Mouse (Mus musculus): ENCODE measurements at regions not wholly inside any gene's neighbourhood (a gene's known extent, or its start where the extent isn't known, plus 50 kb on each side); places are given as distances from the start of the nearest gene placed in this dataset.
A peak's percentile ranks its signal among the peaks of the same experiment; 100 is the strongest.

DNA sequence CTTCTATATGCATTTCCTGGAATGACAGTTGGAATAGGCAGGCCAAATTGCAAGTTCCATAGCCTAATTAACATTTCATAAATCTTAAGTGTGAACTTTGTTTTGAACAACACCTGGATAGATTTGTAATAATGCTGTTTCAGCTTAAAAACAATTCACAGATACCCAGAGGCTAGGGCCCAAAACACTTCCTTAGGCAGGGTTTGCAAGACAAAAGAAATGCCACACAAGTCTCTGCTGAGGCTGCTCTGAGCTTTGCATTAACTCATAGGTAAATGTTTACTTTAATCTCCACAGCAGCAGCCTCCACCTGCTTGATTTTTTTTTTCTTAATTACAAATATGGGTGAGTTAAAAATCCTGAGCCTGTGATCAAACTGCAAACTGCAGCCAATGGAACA, 118.4 kb downstream of the Gnat3 start:
- H3K9me3 ChIP-seq = no peaks in the 10 kb centered on the region
- no peak overlapping the region for H3K9ac ChIP-seq
- H3K4me1 ChIP-seq = no peaks in the 10 kb centered on the region
- no peaks in the 10 kb centered on the region for H3K36me3 ChIP-seq
- no peak overlapping the region for H3K27ac ChIP-seq
- no peak overlapping the region for H3K4me3 ChIP-seq
- H3K4me2 ChIP-seq (replicated peaks) = no peak overlapping the region
- ATAC-seq (ENCODE audit: low FRiP score, low read depth) = no peak
- H3K27me3 ChIP-seq (replicated peaks) = no peaks in the 10 kb centered on the region

DNA sequence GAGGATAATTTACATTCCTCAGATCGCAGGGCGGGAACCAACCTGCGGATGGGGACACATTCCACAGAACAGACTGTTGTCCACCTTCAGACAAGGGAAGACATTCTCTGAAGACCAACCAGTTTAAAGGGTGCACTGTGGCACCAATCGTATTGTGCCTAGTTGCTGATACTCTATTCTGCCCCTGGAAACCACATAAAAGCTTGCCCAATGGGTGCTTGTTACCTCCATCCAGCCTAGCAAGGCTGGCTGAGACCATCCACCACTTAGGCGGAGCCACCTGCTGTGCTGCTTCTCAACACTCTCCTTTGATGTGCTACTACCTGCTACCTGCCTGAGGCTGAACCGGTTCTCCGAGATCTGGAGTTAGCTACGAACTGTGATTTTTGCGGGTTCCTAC, 119.9 kb downstream of the Gnat3 start:
- H3K9me3 ChIP-seq = no peaks in the 10 kb centered on the region
- 84% methylated on average over 9 of the region's 9 CpGs for WGBS
- H3K36me3 ChIP-seq = no peaks in the 10 kb centered on the region
- no peak overlapping the region for H3K4me2 ChIP-seq (replicated peaks)
- H3K4me1 ChIP-seq = no peaks in the 10 kb centered on the region
- no peak overlapping the region for H3K27ac ChIP-seq
- no peak overlapping the region for H3K4me3 ChIP-seq
- ATAC-seq (ENCODE audit: low FRiP score, low read depth) = no peak
- no peak overlapping the region for H3K9ac ChIP-seq
- no peaks in the 10 kb centered on the region for H3K27me3 ChIP-seq (replicated peaks)

DNA sequence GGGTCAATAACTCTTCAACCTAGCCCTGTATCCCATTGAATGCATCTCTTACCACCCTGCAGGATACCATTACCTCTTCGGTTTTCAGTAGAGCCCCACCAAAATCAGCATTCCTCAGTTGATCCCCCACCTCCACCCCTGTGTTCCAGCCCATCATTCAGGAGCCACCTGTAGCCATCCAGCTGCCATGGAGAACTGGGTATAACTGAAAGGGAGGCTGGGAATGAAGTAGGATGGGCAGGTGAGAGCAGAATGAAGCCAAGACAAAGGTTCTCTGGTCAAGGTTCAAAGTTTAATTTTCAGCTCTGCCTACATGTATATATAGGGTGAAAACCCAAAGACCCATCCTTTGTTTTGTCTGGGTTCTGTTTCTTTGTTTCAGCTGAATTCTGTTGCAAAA, 121.4 kb downstream of the Gnat3 start:
- Histone ChIP-seq H3K36me3 (no peaks in the 10 kb centered on the region), H3K4me1 (no peaks in the 10 kb centered on the region), H3K9ac (no peak overlapping the region), H3K4me3 (no peak overlapping the region), H3K27ac (no peak overlapping the region), H3K27me3 (replicated peaks) (no peaks in the 10 kb centered on the region), H3K4me2 (replicated peaks) (no peak overlapping the region), H3K9me3 (no peaks in the 10 kb centered on the region)
- WGBS = 37% methylated on average over 1 of the region's 1 CpGs
- ATAC-seq (ENCODE audit: low FRiP score, low read depth) = no peak

DNA sequence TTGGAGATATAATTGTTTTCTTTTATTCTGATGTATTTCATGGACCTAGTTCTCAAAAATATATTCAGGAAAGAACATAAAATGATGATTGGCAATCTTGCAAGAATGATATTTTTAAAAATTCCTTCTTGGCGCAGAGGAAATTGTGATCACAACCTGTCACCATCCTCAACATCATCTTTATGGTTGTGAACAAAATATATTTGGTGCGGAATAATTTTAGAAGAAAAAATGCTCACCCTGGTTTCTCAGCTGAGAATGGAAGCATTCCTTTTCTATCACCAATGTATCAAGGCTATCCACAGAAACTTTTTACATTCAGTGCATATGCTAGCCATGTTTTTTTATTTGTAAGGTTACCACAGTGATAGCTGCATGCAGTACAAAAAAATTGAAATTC, 123.1 kb downstream of the Gnat3 start:
- H3K4me2 ChIP-seq (replicated peaks) = no peak overlapping the region
- no peaks in the 10 kb centered on the region for H3K4me1 ChIP-seq
- no peak overlapping the region for H3K4me3 ChIP-seq
- no peak overlapping the region for H3K27ac ChIP-seq
- H3K9ac ChIP-seq = no peak overlapping the region
- H3K27me3 ChIP-seq (replicated peaks) = no peaks in the 10 kb centered on the region
- no peaks in the 10 kb centered on the region for H3K9me3 ChIP-seq
- H3K36me3 ChIP-seq = no peaks in the 10 kb centered on the region
- ATAC-seq (ENCODE audit: low FRiP score, low read depth) = no peak
- WGBS = 89% methylated on average over 2 of the region's 2 CpGs

DNA sequence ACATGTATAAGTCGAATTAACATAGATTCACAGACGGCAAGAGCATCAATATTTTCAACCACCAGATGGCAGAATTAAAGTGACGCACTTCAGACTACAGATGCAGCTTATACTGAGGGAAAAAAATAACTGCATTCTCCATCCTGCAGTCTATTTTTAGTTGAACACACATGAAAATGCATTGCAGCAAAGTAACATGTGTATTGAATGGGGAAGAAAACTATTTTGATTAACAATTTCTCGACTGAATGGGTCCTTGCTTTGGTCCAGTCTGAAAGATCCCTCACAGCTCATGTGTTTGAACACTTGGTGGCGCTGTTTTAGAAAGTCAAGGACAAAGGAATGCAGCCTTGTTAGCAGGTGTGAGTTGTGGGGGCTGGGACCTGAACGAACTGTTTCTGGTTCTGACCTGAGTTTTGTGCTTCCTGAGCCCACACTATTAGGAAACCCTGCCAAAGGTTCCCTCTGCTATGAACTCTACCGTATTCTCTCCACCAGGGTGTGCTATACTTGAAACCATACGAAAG, 125.6 kb downstream of the Gnat3 start:
- Histone ChIP-seq H3K9me3 (no peaks in the 10 kb centered on the region), H3K36me3 (no peaks in the 10 kb centered on the region), H3K27ac (no peak overlapping the region), H3K4me3 (no peak overlapping the region), H3K4me2 (replicated peaks) (0 out of 2 replicates have a peak overlapping the region, but pooled peaks have one; percentile 9), H3K27me3 (replicated peaks) (no peaks in the 10 kb centered on the region), H3K9ac (no peak overlapping the region), H3K4me1 (no peaks in the 10 kb centered on the region)
- WGBS = 48% methylated on average over 8 of the region's 8 CpGs
- peak; percentile 79 for ATAC-seq (ENCODE audit: low FRiP score, low read depth)

DNA sequence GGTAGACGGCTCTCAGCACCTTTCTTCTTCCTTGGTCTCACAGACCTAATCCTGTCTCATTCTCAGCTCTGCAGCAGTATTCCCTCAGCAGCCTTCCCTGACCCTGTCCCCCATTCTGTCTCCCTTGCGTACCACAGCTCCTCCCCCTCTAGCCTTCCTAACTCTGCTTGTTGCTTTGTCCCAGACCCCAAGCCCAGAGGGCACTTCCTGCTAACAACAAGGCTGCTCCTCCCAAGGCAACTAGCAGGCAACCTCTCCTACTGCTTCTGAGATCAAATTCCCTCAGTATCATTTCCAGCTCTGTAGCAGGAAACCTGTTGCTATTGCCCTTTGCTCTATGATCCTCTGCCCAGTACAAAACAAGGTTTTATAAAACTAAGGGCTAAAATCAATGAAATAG, 127.6 kb downstream of the Gnat3 start:
- 42% methylated on average over 2 of the region's 2 CpGs for WGBS
- Histone ChIP-seq H3K9me3 (no peaks in the 10 kb centered on the region), H3K27me3 (replicated peaks) (no peaks in the 10 kb centered on the region), H3K27ac (no peak overlapping the region), H3K4me2 (replicated peaks) (no peak overlapping the region), H3K4me1 (no peaks in the 10 kb centered on the region), H3K36me3 (no peaks in the 10 kb centered on the region), H3K4me3 (no peak overlapping the region), H3K9ac (no peak overlapping the region)
- no peak for ATAC-seq (ENCODE audit: low FRiP score, low read depth)

DNA sequence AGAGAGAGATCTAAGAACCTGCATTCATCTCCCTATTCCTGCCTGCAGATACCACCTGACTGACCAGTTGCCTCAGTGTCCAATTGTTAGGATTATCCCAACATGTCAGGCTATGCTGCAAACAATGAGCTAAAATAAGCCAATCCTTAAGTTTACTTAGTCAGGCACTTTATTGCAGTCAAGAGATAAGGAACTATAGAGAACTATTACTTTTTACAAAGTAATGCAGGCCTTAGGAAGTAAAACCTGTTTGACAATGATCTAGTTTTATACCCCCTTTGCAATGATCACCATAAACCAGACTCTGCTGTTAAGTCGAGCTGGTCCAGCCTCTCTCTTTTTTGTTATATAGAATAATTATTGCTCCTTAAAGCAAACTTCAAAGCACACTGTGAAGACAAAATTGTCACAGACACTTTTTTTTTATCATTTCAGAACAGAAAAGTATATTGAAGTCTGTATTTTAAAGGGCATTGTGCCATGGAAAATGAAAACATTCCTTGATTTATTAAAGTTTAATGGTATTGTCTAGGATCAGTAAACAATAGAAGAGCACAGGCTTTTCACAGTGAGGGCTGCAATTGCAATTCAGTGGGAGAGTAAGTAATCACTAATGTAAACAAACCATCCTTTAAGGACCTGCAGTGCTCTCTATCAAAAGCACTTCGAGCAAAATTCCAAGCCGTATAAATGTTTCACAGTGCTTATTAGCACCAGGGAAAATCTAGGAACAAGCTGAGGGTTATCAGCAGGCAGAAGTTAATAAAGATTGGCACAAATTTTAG, 152.7 kb downstream of the Gnat3 start:
- ATAC-seq (ENCODE audit: low FRiP score, low read depth) = no peak
- H3K9me3 ChIP-seq = no peaks in the 10 kb centered on the region
- H3K27me3 ChIP-seq (replicated peaks) = no peaks in the 10 kb centered on the region
- no peak overlapping the region for H3K27ac ChIP-seq
- no peak overlapping the region for H3K4me2 ChIP-seq (replicated peaks)
- no peaks in the 10 kb centered on the region for H3K4me1 ChIP-seq
- no peaks in the 10 kb centered on the region for H3K36me3 ChIP-seq
- H3K9ac ChIP-seq = no peak overlapping the region
- 14% methylated on average over 3 of the region's 3 CpGs for WGBS
- H3K4me3 ChIP-seq = no peak overlapping the region

DNA sequence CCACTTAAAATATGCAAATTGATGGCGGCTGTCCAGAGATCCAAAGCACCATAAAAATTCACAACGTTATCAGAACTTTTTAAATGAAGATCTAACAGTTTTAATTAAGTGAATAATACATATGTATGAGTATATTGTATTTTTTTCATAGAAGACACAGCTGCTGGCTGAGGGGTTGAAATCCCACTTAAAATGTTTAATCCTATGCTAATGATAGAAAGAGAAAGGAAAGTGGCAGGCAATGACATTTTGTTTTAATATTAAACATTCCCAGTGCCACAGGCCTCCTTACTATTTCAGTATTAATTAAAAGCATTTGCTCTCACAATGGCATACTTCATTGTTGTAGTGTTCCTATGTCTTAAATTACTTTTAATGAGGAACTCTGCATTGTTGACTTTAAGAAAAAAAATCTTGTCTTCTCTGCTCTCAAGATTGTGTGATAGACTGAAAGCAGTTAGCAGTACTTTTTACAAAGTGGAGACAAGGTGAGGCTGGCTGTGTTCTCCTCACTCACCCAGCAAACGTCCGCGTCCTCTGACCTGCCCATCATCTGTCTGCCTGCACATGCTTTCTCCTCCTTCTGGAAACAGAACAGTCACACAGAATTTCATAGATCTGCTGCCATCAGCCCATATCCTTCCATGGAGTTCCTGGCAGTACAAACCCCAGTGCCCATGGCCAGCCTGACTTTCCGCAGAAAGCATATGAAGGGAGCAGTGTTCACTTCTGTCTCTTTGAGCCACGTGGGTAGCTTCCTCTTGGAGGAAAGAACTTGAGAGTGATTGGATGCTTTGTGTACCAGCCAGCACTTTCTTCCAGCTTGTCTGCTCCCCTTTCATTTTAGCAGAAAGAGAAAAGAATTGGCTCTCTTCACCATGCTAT, 173.7 kb downstream of the Gnat3 start:
- Histone ChIP-seq H3K27ac (no peak overlapping the region), H3K9ac (no peak overlapping the region), H3K4me2 (replicated peaks) (no peak overlapping the region), H3K27me3 (replicated peaks) (no peaks in the 10 kb centered on the region), H3K36me3 (no peaks in the 10 kb centered on the region), H3K9me3 (0 out of 2 replicates have a peak, but pooled peaks cover 4% of the 10 kb centered on the region), H3K4me3 (no peak overlapping the region), H3K4me1 (no peaks in the 10 kb centered on the region)
- ATAC-seq (ENCODE audit: low FRiP score, low read depth) = no peak
- 71% methylated on average over 7 of the region's 7 CpGs for WGBS

DNA sequence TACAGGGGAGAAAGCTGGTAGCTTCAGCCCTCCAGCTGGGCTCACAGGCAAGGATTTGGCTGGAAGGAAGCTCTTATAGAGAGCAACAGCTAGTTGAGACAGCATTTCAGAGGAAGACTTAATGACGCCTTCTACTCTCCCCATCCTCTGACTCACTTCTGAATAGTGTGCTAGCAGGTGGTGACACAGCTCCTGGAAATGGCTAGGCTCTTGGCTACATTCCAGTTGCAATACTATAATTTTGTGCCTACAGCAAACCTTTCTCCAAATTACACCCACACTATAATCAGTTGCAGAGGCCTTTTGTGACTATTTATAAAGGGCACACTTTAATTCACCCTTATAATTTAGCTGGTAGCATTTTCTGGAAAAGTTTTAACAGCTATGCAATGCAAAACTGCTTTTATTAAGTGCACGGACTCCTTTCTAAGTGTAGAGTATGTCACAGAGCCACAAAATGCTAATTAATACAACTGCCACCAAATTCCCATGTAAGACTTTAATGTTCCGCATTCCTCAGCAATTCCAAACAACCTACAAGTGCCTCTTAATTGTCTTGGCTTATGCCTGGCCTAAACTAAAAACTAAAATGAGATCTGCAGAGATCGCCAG, 175.2 kb downstream of the Gnat3 start:
- Histone ChIP-seq H3K27me3 (replicated peaks) (no peaks in the 10 kb centered on the region), H3K9ac (no peak overlapping the region), H3K4me3 (no peak overlapping the region), H3K36me3 (no peaks in the 10 kb centered on the region), H3K27ac (no peak overlapping the region), H3K9me3 (0 out of 2 replicates have a peak, but pooled peaks cover 4% of the 10 kb centered on the region), H3K4me1 (no peaks in the 10 kb centered on the region), H3K4me2 (replicated peaks) (no peak overlapping the region)
- WGBS = 74% methylated on average over 4 of the region's 4 CpGs
- ATAC-seq (ENCODE audit: low FRiP score, low read depth) = no peak

DNA sequence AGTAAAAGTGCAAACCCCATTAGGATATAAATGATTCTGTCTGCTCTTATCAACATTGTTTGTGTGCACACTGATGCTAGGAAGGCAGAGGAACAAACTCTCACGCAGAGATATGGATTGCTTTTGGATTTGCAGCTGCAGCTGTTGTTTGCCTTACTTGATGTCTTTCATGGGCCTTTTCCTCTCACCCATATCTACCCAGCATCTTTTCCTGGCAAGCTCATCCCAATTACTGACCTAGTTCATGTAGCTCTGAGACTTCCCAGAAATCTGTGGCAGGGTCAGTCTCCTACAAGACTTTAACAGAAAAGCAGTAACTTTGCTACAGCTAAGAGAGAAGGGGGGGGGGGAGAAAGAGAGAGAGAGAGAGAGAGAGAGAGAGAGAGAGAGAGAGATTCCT, 189.9 kb downstream of the Gnat3 start:
- no peak for ATAC-seq (ENCODE audit: low FRiP score, low read depth)

DNA sequence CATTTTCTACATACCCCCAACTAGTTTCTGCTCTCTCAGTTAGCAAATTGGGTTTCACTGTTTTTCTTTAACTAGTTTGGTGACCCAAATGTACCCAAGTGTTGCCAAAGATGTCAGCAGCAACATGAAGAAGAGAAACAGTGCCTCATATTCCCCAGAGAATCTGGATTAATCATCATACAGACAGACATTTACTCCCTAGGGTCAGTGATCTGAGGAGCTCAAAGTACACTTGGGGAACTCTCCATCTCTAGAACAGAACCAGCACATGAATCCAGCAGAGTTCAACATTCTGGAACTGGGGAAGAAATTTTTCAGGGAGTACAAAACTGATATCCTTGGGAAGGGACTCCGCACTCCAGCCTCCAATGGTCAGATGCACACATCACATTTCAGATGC, 191.4 kb downstream of the Gnat3 start:
- Histone ChIP-seq H3K9ac (no peak overlapping the region), H3K4me1 (no peaks in the 10 kb centered on the region), H3K27me3 (replicated peaks) (no peaks in the 10 kb centered on the region), H3K4me3 (no peak overlapping the region), H3K9me3 (no peaks in the 10 kb centered on the region), H3K36me3 (no peaks in the 10 kb centered on the region), H3K27ac (no peak overlapping the region), H3K4me2 (replicated peaks) (no peak overlapping the region)
- no peak for ATAC-seq (ENCODE audit: low FRiP score, low read depth)
- 88% methylated on average over 1 of the region's 1 CpGs for whole genome bisulfite sequencing

More for the DNA sequence above, 189.9 kb downstream of the Gnat3 start:
- H3K4me3 ChIP-seq = no peak overlapping the region
- WGBS = 82% methylated on average over 1 of the region's 1 CpGs
- no peak overlapping the region for H3K4me2 ChIP-seq (replicated peaks)
- H3K27ac ChIP-seq = no peak overlapping the region
- no peaks in the 10 kb centered on the region for H3K36me3 ChIP-seq
- H3K27me3 ChIP-seq (replicated peaks) = no peaks in the 10 kb centered on the region
- no peaks in the 10 kb centered on the region for H3K4me1 ChIP-seq
- no peaks in the 10 kb centered on the region for H3K9me3 ChIP-seq
- no peak overlapping the region for H3K9ac ChIP-seq

DNA sequence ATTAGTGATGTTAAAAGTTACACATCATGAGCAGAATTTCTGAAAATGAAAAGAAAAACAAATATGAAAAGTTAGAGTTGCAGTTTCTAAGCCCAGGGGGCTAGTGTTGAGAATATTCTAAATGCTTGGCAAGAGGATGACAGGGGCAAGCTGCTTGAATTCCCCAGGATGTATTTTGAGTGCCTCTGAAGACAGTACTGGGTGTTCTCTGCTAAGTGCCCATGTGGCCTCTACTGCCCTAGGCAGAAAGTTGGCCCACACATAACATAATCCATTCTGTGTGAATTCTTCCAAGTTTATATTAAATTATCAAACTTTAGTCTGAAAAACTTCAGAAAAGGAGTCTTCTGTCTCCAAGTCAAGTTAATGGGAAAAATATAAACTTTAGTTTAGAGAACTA, 196.6 kb downstream of the Gnai1 start:
- H3K9me3 ChIP-seq = no peaks in the 10 kb centered on the region
- H3K27ac ChIP-seq = no peak overlapping the region
- ATAC-seq (ENCODE audit: low FRiP score, low read depth) = no peak
- no peak overlapping the region for H3K4me3 ChIP-seq
- no peak overlapping the region for H3K4me2 ChIP-seq (replicated peaks)
- no peaks in the 10 kb centered on the region for H3K4me1 ChIP-seq
- no peak overlapping the region for H3K9ac ChIP-seq
- no peaks in the 10 kb centered on the region for H3K27me3 ChIP-seq (replicated peaks)
- no peaks in the 10 kb centered on the region for H3K36me3 ChIP-seq

All from neural tube, embryonic 12.5 days (tissue).